Mouse (Mus musculus) activated CD4-positive, CD25-positive, alpha-beta regulatory T cell, adult 9 weeks (primary cell): Measurements from ENCODE around the gene Armc9. TPM values are rescaled to one million over a fixed set of nuclear protein-coding genes. Genes with fewer than 3 reads are reported as not detected.

Experiments used
- polyA plus RNA-seq: library from polyadenylated mRNA; unstranded; fragments of 100-300 nt; shearing (Covaris generic); gene quantifications from one replicate; pipeline ENCODE4 v1.2.1, GENCODE M21; 2017

Gene Armc9
- polyA plus RNA-seq: 10.8 TPM

GRCm38 (mm10) chr1:86154133-86154823, at the start of gene Armc9:
Armc9 (plus strand) TSS chr1:86154780.

GRCm38 (mm10) chr1:86111779-86112178, 42.8 kb upstream of the Armc9 start, which contains the start of gene Htr2b:
Htr2b (minus strand) TSS chr1:86111970.

GRCm38 (mm10) chr1:86133337-86133736, 21.2 kb upstream of the Armc9 start, which contains the start of gene Gm21972:
Gm21972 (plus strand) TSS chr1:86133637.

GRCm38 (mm10) chr1:86302532-86302931, 148.0 kb downstream of the Armc9 start, which contains the start of gene B3gnt7:
B3gnt7 (plus strand) TSS chr1:86302832.

Other genes with a start within 250 kb of the Armc9 start
- 0.29 TPM for gene 4933407L21Rik, start 226.3 kb upstream of the Armc9 start, polyA plus RNA-seq
- 15.0 TPM for gene Gpr55, start 193.8 kb upstream of the Armc9 start, polyA plus RNA-seq
- not detected for gene Spata3, start 138.0 kb upstream of the Armc9 start, polyA plus RNA-seq
- gene 2810459M11Rik, start 108.9 kb upstream of the Armc9 start, polyA plus RNA-seq: not detected
- gene Psmd1, start 90.4 kb upstream of the Armc9 start, polyA plus RNA-seq: 126 TPM
- gene Htr2b, start 42.8 kb upstream of the Armc9 start, polyA plus RNA-seq: 0.32 TPM
- gene Gm21972, start 21.1 kb upstream of the Armc9 start, polyA plus RNA-seq: not detected
- not detected for gene B3gnt7, start 148.1 kb downstream of the Armc9 start, polyA plus RNA-seq
- 442 TPM for gene Ncl, start 204.6 kb downstream of the Armc9 start, polyA plus RNA-seq